Mouse (Mus musculus): Measurements from ENCODE around the gene Wscd2.

GRCm38 (mm10) chr5:113539858-113540257 lies 49.7 kb downstream of the Wscd2 start:
- TF ChIP-seq CTCF (conservative IDR thresholded peaks at IDR 0.05; ENCODE audit: low read length) (no peak), NANOG (IDR thresholded peaks at IDR 0.05; ENCODE audit: borderline replicate concordance, low read length) (no peak)
